ENCODE assay signal across 22 mouse cellular contexts in genomic region chr10:129972994-129973393, GRCm38 (mm10). TPM values are rescaled to one million over a fixed set of nuclear protein-coding genes. Genes with fewer than 3 reads are reported as not detected.
"Had no signal": no experiment of that assay in that cellular context is flagged by ENCODE, and none has a peak within 500 bp of the region (broad histone marks: within the 10 kb centered on the region; RNA-seq: fewer than 3 reads in every experiment).

No protein-coding gene starts in this region.

RNA-seq across cellular contexts. Expression of gene Olfr247, which starts 2.9 kb away (rescaled TPM):
- total RNA-seq: layer of hippocampus, adult 18-20 months; layer of hippocampus, postnatal 14 days; left cerebral cortex, adult 8-10 months; left cerebral cortex, postnatal 14 days; left cerebral cortex, postnatal 4 days; monocyte, adult 5-6 weeks had no signal
- polyA plus RNA-seq: kidney, embryonic 16.5 days; limb, embryonic 12.5 days; limb, embryonic 15.5 days; liver, embryonic 11.5 days; liver, embryonic 14.5 days; liver, postnatal 0 days; lung, embryonic 14.5 days; lung, postnatal 0 days; macrophage; midbrain, embryonic 13.5 days; midbrain, embryonic 16.5 days; myocyte; neural tube, embryonic 15.5 days; stomach, embryonic 14.5 days; stomach, postnatal 0 days; thymus, adult 2 months had no signal

RNA-seq across cellular contexts. Expression of gene Olfr819, which starts 5.9 kb away (rescaled TPM):
- total RNA-seq: layer of hippocampus, adult 18-20 months; layer of hippocampus, postnatal 14 days; left cerebral cortex, adult 8-10 months; left cerebral cortex, postnatal 14 days; left cerebral cortex, postnatal 4 days; monocyte, adult 5-6 weeks had no signal
- polyA plus RNA-seq: kidney, embryonic 16.5 days; limb, embryonic 12.5 days; limb, embryonic 15.5 days; liver, embryonic 11.5 days; liver, embryonic 14.5 days; liver, postnatal 0 days; lung, embryonic 14.5 days; lung, postnatal 0 days; macrophage; midbrain, embryonic 13.5 days; midbrain, embryonic 16.5 days; myocyte; neural tube, embryonic 15.5 days; stomach, embryonic 14.5 days; stomach, postnatal 0 days; thymus, adult 2 months had no signal

RNA-seq across cellular contexts. Expression of gene Gm10310, which starts 11.9 kb away (rescaled TPM):
- total RNA-seq: layer of hippocampus, adult 18-20 months; layer of hippocampus, postnatal 14 days; left cerebral cortex, adult 8-10 months; left cerebral cortex, postnatal 14 days; left cerebral cortex, postnatal 4 days; monocyte, adult 5-6 weeks had no signal
- polyA plus RNA-seq: kidney, embryonic 16.5 days; limb, embryonic 12.5 days; limb, embryonic 15.5 days; liver, embryonic 11.5 days; liver, embryonic 14.5 days; liver, postnatal 0 days; lung, embryonic 14.5 days; lung, postnatal 0 days; macrophage; midbrain, embryonic 13.5 days; midbrain, embryonic 16.5 days; myocyte; neural tube, embryonic 15.5 days; stomach, embryonic 14.5 days; stomach, postnatal 0 days; thymus, adult 2 months had no signal

RNA-seq across cellular contexts. Expression of gene Olfr818, which starts 24.1 kb away (rescaled TPM):
- total RNA-seq: layer of hippocampus, adult 18-20 months; layer of hippocampus, postnatal 14 days; left cerebral cortex, adult 8-10 months; left cerebral cortex, postnatal 14 days; left cerebral cortex, postnatal 4 days; monocyte, adult 5-6 weeks had no signal
- polyA plus RNA-seq: kidney, embryonic 16.5 days; limb, embryonic 12.5 days; limb, embryonic 15.5 days; liver, embryonic 11.5 days; liver, embryonic 14.5 days; liver, postnatal 0 days; lung, embryonic 14.5 days; lung, postnatal 0 days; macrophage; midbrain, embryonic 13.5 days; midbrain, embryonic 16.5 days; myocyte; neural tube, embryonic 15.5 days; stomach, embryonic 14.5 days; stomach, postnatal 0 days; thymus, adult 2 months had no signal

RNA-seq across cellular contexts. Expression of gene Olfr820, which starts 39.4 kb away (rescaled TPM):
- total RNA-seq: layer of hippocampus, adult 18-20 months; layer of hippocampus, postnatal 14 days; left cerebral cortex, adult 8-10 months; left cerebral cortex, postnatal 14 days; left cerebral cortex, postnatal 4 days; monocyte, adult 5-6 weeks had no signal
- polyA plus RNA-seq: kidney, embryonic 16.5 days; limb, embryonic 12.5 days; limb, embryonic 15.5 days; liver, embryonic 11.5 days; liver, embryonic 14.5 days; liver, postnatal 0 days; lung, embryonic 14.5 days; lung, postnatal 0 days; macrophage; midbrain, embryonic 13.5 days; midbrain, embryonic 16.5 days; myocyte; neural tube, embryonic 15.5 days; stomach, embryonic 14.5 days; stomach, postnatal 0 days; thymus, adult 2 months had no signal
